Mouse (Mus musculus) leukemia stem cell, adult 10-12 weeks (primary cell): Measurements from ENCODE around the gene Zp3r. TPM values are rescaled to one million over a fixed set of nuclear protein-coding genes. Genes with fewer than 3 reads are reported as not detected.

Experiments
- polyA plus RNA-seq: library from polyadenylated mRNA; stranded (reverse); fragments of >175 nt; gene quantifications from 2 replicates; pipeline ENCODE4 v1.2.3, GENCODE M21; 2012; ENCODE audit warnings: low replicate concordance

Zp3r gene
- polyA plus RNA-seq, result not detected in 2 replicates

DNA sequence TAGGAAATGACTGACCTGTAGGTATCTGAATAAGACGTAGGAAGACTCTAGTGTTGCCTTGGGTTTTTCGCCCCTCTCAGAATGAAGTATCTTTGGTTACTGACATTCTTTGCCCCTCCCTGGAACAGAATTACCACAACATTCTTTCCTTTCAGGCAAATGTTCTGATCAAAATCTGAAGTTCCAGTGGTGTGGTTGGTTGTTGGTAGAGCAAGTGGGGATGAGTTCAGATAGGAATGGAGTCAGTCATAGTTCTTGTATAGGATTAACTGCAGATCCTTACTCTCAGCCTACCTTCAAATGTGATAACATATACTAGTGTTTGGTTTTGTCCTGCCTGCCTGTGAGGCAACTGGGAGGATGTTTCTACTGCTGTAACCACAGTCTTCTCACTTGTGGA lies at the start of gene Zp3r:
Gene Zp3r (minus strand): TSS at position 101 of the 400 bp plus-strand sequence.

DNA sequence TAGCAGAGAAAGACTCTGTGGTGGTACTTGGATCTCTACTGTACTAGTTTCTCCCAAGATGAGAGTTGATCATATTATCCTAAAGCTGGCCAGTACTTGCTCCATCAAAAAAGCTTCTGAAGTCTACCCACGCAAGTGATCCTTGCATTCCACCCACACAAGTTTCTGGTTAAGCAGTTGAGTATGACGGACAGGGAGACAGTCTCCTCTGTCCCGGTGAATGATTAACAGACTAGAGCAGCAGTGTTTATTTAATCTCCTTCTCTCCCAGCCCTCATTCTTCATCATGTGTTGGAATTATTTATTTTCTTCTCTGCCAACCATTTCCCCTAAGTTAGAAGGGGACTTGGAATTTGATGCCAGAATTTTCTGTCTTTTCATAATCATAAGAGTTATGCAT lies 32.0 kb upstream of the Zp3r start, which contains the start of gene C4bp:
Gene C4bp (minus strand): TSS at position 179 of the 400 bp plus-strand sequence.

Other genes starting within 250 kb of the Zp3r start
- gene Cd55b, start 206.6 kb downstream of the Zp3r start, polyA plus RNA-seq, result not detected in 2 replicates
- gene Cd55, start 166.9 kb downstream of the Zp3r start, polyA plus RNA-seq, result 3.2 and 11.4 TPM in 2 replicates
- gene C4bp, start 32.0 kb upstream of the Zp3r start, polyA plus RNA-seq, result 0.12 TPM in 1 of 2 replicates, not detected in the other
- not detected in 2 replicates for gene Gm29427, start 86.2 kb upstream of the Zp3r start, polyA plus RNA-seq
- 1.2 and 4.8 TPM in 2 replicates for gene Yod1, start 87.7 kb upstream of the Zp3r start, polyA plus RNA-seq
- 0.35 and 6.2 TPM in 2 replicates for gene Pfkfb2, start 99.6 kb upstream of the Zp3r start, polyA plus RNA-seq
- gene AA986860, start 102.4 kb upstream of the Zp3r start, polyA plus RNA-seq, result 11.0 and 12.3 TPM in 2 replicates
- gene Fcamr, start 171.3 kb upstream of the Zp3r start, polyA plus RNA-seq, result not detected in 2 replicates
- gene Pigr, start 197.1 kb upstream of the Zp3r start, polyA plus RNA-seq, result not detected in 2 replicates
- gene Fcmr, start 236.0 kb upstream of the Zp3r start, polyA plus RNA-seq, result 557 and 1,286 TPM in 2 replicates